Mouse (Mus musculus): ENCODE results near the gene Syvn1.
A peak's percentile ranks its signal among the peaks of the same experiment; 100 is the strongest.

DNA sequence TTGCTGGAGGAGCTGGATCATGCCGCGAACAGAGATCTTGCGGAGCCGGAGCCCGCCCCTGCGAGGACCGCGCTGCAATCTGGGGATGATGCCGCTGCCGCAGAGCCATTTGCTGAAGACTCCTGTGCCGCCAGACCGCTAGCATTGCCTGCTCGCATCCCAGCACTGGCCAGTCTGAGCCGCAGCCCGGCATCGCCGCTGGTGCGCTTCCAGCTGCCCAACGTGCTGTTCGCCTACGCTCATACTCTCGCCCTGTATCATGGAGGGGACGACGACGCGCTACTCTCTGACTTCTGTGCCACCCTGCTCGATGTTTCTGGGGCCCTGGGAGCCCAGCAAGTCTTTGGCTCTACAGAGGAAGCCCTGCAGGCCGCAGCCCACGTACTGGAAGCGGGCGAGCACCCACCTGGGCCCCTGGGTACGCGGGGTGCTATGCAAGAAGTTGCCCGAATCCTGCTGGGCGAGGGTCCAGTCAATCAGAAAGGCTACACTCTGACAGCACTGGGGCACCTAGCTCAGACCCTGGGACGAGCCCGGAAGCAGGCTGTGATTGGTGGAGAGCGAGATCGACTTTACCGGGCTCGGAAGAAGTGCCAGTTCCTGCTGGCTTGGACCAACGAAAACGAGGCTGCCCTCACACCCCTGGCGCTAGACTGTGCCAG is 15.4 kb downstream of the Syvn1 start:
- TF ChIP-seq POLR2A (IDR thresholded peaks at IDR 0.05; ENCODE audit: control insufficient read depth, extremely low read depth, insufficient read depth, low read length, poor library complexity) = peak; percentile 90
- TF ChIP-seq CTCF (IDR thresholded peaks at IDR 0.05; ENCODE audit: borderline replicate concordance, control insufficient read depth, extremely low read depth, insufficient read depth, low read length, poor library complexity) = peak; percentile 23; the same call in 1 of the 2 replicates
